Mouse (Mus musculus) liver, embryonic 14.5 days (tissue): Measurements from ENCODE around the gene Tmtc2.

Experiments used
- CTCF ChIP-seq: IDR thresholded peaks from 2 replicates; pipeline ENCODE4 v1.5.1; 2016; ENCODE audit warnings: antibody characterized with exemption, low read depth, control low read depth
- EP300 ChIP-seq: IDR thresholded peaks from 2 replicates; pipeline ENCODE4 v1.6.1; 2016; ENCODE audit warnings: antibody characterized with exemption, low read depth

- TF ChIP-seq EP300 (no peak), CTCF (no peak)
Observed at GRCm38 (mm10) chr10:105477623-105478238, 96.5 kb downstream of the Tmtc2 start.
